Mouse (Mus musculus) MEL (cell line): ENCODE results near the gene Rad51b. TPM values are rescaled to one million over a fixed set of nuclear protein-coding genes. Genes with fewer than 3 reads are reported as not detected.
A peak's percentile ranks its signal among the peaks of the same experiment; 100 is the strongest.

Source experiments
- DNase-seq: peaks from one replicate; pipeline ENCODE4 v3.0.0; 2011; ENCODE audit warnings: low read depth, low spot score
- H3K27ac ChIP-seq: 2 replicates; pipeline ENCODE4 v1.5.1; 2012; ENCODE audit warnings: low read depth, mild to moderate bottlenecking, control low read depth, low read length, moderate library complexity; ENCODE audit not compliant: control insufficient read depth
- H3K27me3 ChIP-seq, 2 experiments: fragments of 150-350 bp in 1 of 2; sonication (generic) in 1 of 2; 2 replicates each; pipeline ENCODE4 v1.6.1; 2012; ENCODE audit warnings: low read length in 2 of 2, mild to moderate bottlenecking in 2 of 2, improper control_type of control experiment in 1 of 2, moderate library complexity in 1 of 2; ENCODE audit not compliant: insufficient read depth in 2 of 2, control insufficient read depth in 1 of 2
- H3K36me3 ChIP-seq, 2 experiments: 2 replicates each; pipeline ENCODE4 v1.6.1; 2012 to 2014; ENCODE audit warnings: low read length in 2 of 2, improper control_type of control experiment in 1 of 2, inconsistent platforms in 1 of 2, mild to moderate bottlenecking in 1 of 2; ENCODE audit not compliant: insufficient read depth in 2 of 2, control insufficient read depth in 1 of 2
- H3K4me1 ChIP-seq, 2 experiments: fragments of 150-350 bp in 1 of 2; sonication (generic) in 1 of 2; 2 replicates each; pipeline ENCODE4 v1.6.1; 2012; ENCODE audit warnings: low read length in 2 of 2, improper control_type of control experiment in 1 of 2, mild to moderate bottlenecking in 1 of 2; ENCODE audit not compliant: insufficient read depth in 2 of 2, control insufficient read depth in 1 of 2
- H3K4me3 ChIP-seq, 2 experiments: fragments of 150-350 bp in 1 of 2; sonication (generic) in 1 of 2; 2 replicates each; pipeline ENCODE4 v1.5.1; 2012; ENCODE audit warnings: low read depth in 2 of 2, low read length in 2 of 2, mild to moderate bottlenecking in 2 of 2, moderate library complexity in 2 of 2, control low read depth in 1 of 2, improper control_type of control experiment in 1 of 2; ENCODE audit not compliant: control insufficient read depth in 1 of 2, insufficient read depth in 1 of 2
- H3K79me2 ChIP-seq: 2 replicates; pipeline ENCODE4 v1.6.1; 2012; ENCODE audit warnings: mild to moderate bottlenecking, low read length, moderate library complexity; ENCODE audit not compliant: control insufficient read depth, poor library complexity, insufficient read depth
- H3K9ac ChIP-seq: 2 replicates; pipeline ENCODE4 v1.6.1; 2012; ENCODE audit warnings: low read depth, mild to moderate bottlenecking, control low read depth, low read length, moderate library complexity; ENCODE audit not compliant: control insufficient read depth, poor library complexity, severe bottlenecking
- H3K9me3 ChIP-seq: fragments of 150-350 bp; sonication (generic); replicated peaks from 2 replicates; pipeline ENCODE4 v1.6.1; 2012; ENCODE audit warnings: mild to moderate bottlenecking, low read length, improper control_type of control experiment, moderate library complexity; ENCODE audit not compliant: insufficient read depth
- BHLHE40 ChIP-seq: IDR thresholded peaks from 2 replicates; pipeline ENCODE4 v1.6.1; 2012; ENCODE audit warnings: low read depth, mild to moderate bottlenecking, inconsistent platforms, low read length, improper control_type of control experiment, borderline replicate concordance
- CHD2 ChIP-seq: IDR thresholded peaks from 2 replicates; pipeline ENCODE4 v1.6.1; 2011; ENCODE audit warnings: low read length, improper control_type of control experiment
- CTCF ChIP-seq, 3 experiments: IDR thresholded peaks in 2 of 3; conservative IDR thresholded peaks in 1 of 3; 2 replicates each; pipeline ENCODE4 v1.5.1; 2011 to 2012; ENCODE audit warnings: low read length in 3 of 3, low read depth in 2 of 3, mild to moderate bottlenecking in 2 of 3, improper control_type of control experiment in 1 of 3, inconsistent platforms in 1 of 3, mixed read lengths in 1 of 3, moderate library complexity in 1 of 3; ENCODE audit not compliant: control insufficient read depth in 1 of 3, insufficient read depth in 1 of 3, poor library complexity in 1 of 3, severe bottlenecking in 1 of 3
- E2F4 ChIP-seq: IDR thresholded peaks from 2 replicates; pipeline ENCODE4 v1.6.1; 2011; ENCODE audit warnings: low read depth, low read length, improper control_type of control experiment, borderline replicate concordance
- EP300 ChIP-seq, 2 experiments: IDR thresholded peaks; 2 replicates each; pipeline ENCODE4 v1.6.1; 2011; ENCODE audit warnings: improper control_type of control experiment in 2 of 2, low read length in 2 of 2, low read depth in 1 of 2, mild to moderate bottlenecking in 1 of 2
- ETS1 ChIP-seq: IDR thresholded peaks from 2 replicates; pipeline ENCODE4 v1.6.1; 2012; ENCODE audit warnings: low read depth, mild to moderate bottlenecking, inconsistent platforms, low read length, improper control_type of control experiment, moderate library complexity
- GATA1 ChIP-seq: IDR thresholded peaks from 2 replicates; pipeline ENCODE4 v1.6.1; 2011; ENCODE audit warnings: low read depth, low read length, improper control_type of control experiment
- HCFC1 ChIP-seq: IDR thresholded peaks from 2 replicates; pipeline ENCODE4 v1.6.1; 2012; ENCODE audit warnings: low read depth, mild to moderate bottlenecking, inconsistent platforms, low read length, improper control_type of control experiment, moderate library complexity
- MAFK ChIP-seq: IDR thresholded peaks from 2 replicates; pipeline ENCODE4 v1.6.1; 2011; ENCODE audit warnings: low read depth, mild to moderate bottlenecking, low read length, improper control_type of control experiment, borderline replicate concordance
- MAX ChIP-seq: IDR thresholded peaks from 2 replicates; pipeline ENCODE4 v1.6.1; 2011; ENCODE audit warnings: low read length, improper control_type of control experiment
- MAZ ChIP-seq: IDR thresholded peaks from 2 replicates; pipeline ENCODE4 v1.6.1; 2012; ENCODE audit warnings: low read depth, mild to moderate bottlenecking, inconsistent platforms, low read length, improper control_type of control experiment
- MEF2A ChIP-seq: IDR thresholded peaks from 2 replicates; pipeline ENCODE4 v1.6.1; 2014; ENCODE audit warnings: low read depth, mild to moderate bottlenecking, inconsistent platforms, low read length, improper control_type of control experiment; ENCODE audit not compliant: poor library complexity, insufficient replicate concordance, severe bottlenecking; ENCODE audit errors: extremely low read depth
- MYB ChIP-seq: IDR thresholded peaks from 2 replicates; pipeline ENCODE4 v1.6.1; 2011; ENCODE audit warnings: mild to moderate bottlenecking, low read depth, low read length, improper control_type of control experiment
- POLR2A ChIP-seq, 2 experiments: IDR thresholded peaks; 2 replicates each; pipeline ENCODE4 v1.6.1; 2011 to 2012; ENCODE audit warnings: low read length in 2 of 2, mild to moderate bottlenecking in 2 of 2, control low read depth in 1 of 2, improper control_type of control experiment in 1 of 2, low read depth in 1 of 2, moderate library complexity in 1 of 2; ENCODE audit not compliant: control insufficient read depth in 1 of 2, insufficient read depth in 1 of 2, poor library complexity in 1 of 2
- POLR2AphosphoS2 ChIP-seq: IDR thresholded peaks from 2 replicates; pipeline ENCODE4 v1.6.1; 2011; ENCODE audit warnings: low read length, improper control_type of control experiment
- POLR2AphosphoS5 ChIP-seq: IDR thresholded peaks from 2 replicates; pipeline ENCODE4 v1.6.1; 2012; ENCODE audit warnings: low read depth, borderline replicate concordance, mild to moderate bottlenecking, inconsistent platforms, low read length, moderate library complexity, mixed read lengths
- RCOR1 ChIP-seq: IDR thresholded peaks from 2 replicates; pipeline ENCODE4 v1.6.1; 2012; ENCODE audit warnings: low read depth, mild to moderate bottlenecking, inconsistent platforms, low read length, improper control_type of control experiment
- SIN3A ChIP-seq: IDR thresholded peaks from 2 replicates; pipeline ENCODE4 v1.6.1; 2012; ENCODE audit warnings: low read length, improper control_type of control experiment, inconsistent platforms
- SMC3 ChIP-seq: IDR thresholded peaks from 2 replicates; pipeline ENCODE4 v1.6.1; 2011; ENCODE audit warnings: low read depth, low read length, improper control_type of control experiment
- TBP ChIP-seq: IDR thresholded peaks from 2 replicates; pipeline ENCODE4 v1.8.0; 2011; ENCODE audit warnings: low read depth, low read length, improper control_type of control experiment
- UBTF ChIP-seq: IDR thresholded peaks from 2 replicates; pipeline ENCODE4 v1.6.1; 2012; ENCODE audit warnings: low read depth, mild to moderate bottlenecking, inconsistent platforms, low read length, improper control_type of control experiment, moderate library complexity, borderline replicate concordance; ENCODE audit not compliant: insufficient read depth
- USF1 ChIP-seq: IDR thresholded peaks from 2 replicates; pipeline ENCODE4 v1.6.1; 2014; ENCODE audit warnings: low read depth, mild to moderate bottlenecking, inconsistent platforms, low read length, improper control_type of control experiment, moderate library complexity
- USF2 ChIP-seq, 2 experiments: IDR thresholded peaks; 2 replicates each; pipeline ENCODE4 v1.6.1; 2011 to 2012; ENCODE audit warnings: improper control_type of control experiment in 2 of 2, low read length in 2 of 2, borderline replicate concordance in 1 of 2, inconsistent platforms in 1 of 2, low read depth in 1 of 2, mild to moderate bottlenecking in 1 of 2; ENCODE audit not compliant: insufficient read depth in 1 of 2
- ZC3H11A ChIP-seq: IDR thresholded peaks from 2 replicates; pipeline ENCODE4 v1.6.1; 2012; ENCODE audit warnings: low read depth, mild to moderate bottlenecking, inconsistent platforms, low read length, improper control_type of control experiment
- ZKSCAN1 ChIP-seq: IDR thresholded peaks from 2 replicates; pipeline ENCODE4 v1.6.1; 2012; ENCODE audit warnings: low read depth, mild to moderate bottlenecking, inconsistent platforms, low read length, improper control_type of control experiment, moderate library complexity
- ZNF384 ChIP-seq: IDR thresholded peaks from 2 replicates; pipeline ENCODE4 v1.6.1; 2012; ENCODE audit warnings: low read depth, mild to moderate bottlenecking, inconsistent platforms, low read length, improper control_type of control experiment
- polyA plus RNA-seq, 2 experiments: library from polyadenylated mRNA; stranded (reverse) in 1 of 2; unstranded in 1 of 2; fragments of >175 nt in 1 of 2; fragments of >200 nt in 1 of 2; gene quantifications; 2 replicates each; pipeline versions ENCODE4 v1.2.1 to v1.2.4; 2012; ENCODE audit warnings: low replicate concordance in 2 of 2, low read depth in 1 of 2; ENCODE audit not compliant: insufficient read length in 2 of 2, insufficient read depth in 1 of 2, missing spikeins in 1 of 2
- total RNA-seq: library from RNA; depleted of rRNA; stranded (reverse); fragments of 300-350 nt; gene quantifications from 2 replicates; pipeline ENCODE4 v1.2.3, GENCODE M21; 2012

Gene Rad51b
- total and polyA plus RNA-seq, 3 experiments = 3.6 to 5.7 TPM; not detected in 1

DNA sequence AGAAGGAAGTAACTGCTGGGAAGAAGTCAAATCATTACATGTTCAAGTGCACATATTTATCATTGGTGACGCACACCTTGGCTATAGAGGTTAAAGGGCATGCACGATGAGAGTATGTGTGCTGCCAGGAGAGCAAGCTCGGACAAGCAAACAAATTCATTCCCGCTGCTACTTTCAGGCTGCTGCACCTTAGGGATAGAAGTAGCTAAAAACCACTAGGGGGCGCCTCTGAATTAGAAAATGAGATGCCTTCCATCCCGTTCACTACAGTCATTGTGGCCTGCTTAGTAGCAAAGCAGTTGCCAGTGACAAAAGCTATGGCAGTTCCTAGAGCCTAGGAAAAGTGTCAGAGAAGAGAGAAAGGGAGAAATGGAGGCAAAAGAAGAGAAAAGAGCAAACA, 50.6 kb downstream of the Rad51b start (continued):
- TF ChIP-seq USF1 (no peak), SMC3 (peak; percentile 81), BHLHE40 (no peak), MEF2A (no peak)
- TF ChIP-seq, all 39 proteins: peak for 4

DNA sequence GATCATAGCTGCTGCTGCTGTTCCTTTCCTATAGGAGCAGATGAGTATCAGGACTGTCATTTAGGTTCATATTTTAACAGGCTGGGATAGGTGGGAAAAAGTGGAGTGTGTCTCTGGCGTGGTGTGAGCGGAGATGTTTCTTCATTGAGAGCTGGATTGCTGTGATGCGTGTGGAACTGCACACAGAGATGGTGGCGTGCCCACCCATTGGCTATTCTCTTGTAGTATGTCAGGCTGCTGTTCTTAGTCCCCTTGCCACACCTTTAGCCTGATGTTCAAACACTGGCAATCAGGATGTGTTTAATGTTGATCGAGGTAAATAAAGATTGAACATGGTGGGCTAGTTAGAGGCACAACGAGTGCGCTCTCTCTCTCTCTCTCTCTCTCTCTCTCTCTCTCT, 54.4 kb downstream of the Rad51b start:
- no peaks in the 10 kb centered on the region for H3K27me3 ChIP-seq
- H3K4me1 ChIP-seq = peaks cover 15 to 20% of the 10 kb centered on the region in 2 experiments
- DNase-seq = no peak
- no peak overlapping the region for H3K9ac ChIP-seq
- H3K27ac ChIP-seq = peak overlapping the region; percentile 67
- TF ChIP-seq E2F4 (no peak), BHLHE40 (no peak), SIN3A (no peak), ZC3H11A (no peak), USF2 (IDR thresholded peaks at IDR 0.05; ENCODE audit: borderline replicate concordance in 1 of 2, insufficient read depth in 1 of 2, low read depth in 1 of 2, low read length in 2 of 2) (no peak), ZKSCAN1 (no peak), HCFC1 (no peak), MYB (no peak), CTCF (IDR thresholded peaks at IDR 0.05 in 2 of 3, conservative IDR thresholded peaks at IDR 0.05 in 1 of 3; ENCODE audit: control insufficient read depth in 1 of 3, insufficient read depth in 1 of 3, low read depth in 2 of 3, low read length in 3 of 3, poor library complexity in 1 of 3, severe bottlenecking in 1 of 3) (no peak), MAFK (no peak), CHD2 (no peak), ETS1 (no peak), POLR2AphosphoS5 (no peak), POLR2A (IDR thresholded peaks at IDR 0.05; ENCODE audit: control insufficient read depth in 1 of 2, insufficient read depth in 1 of 2, low read depth in 1 of 2, low read length in 2 of 2, poor library complexity in 1 of 2) (no peak), MAX (no peak), SMC3 (no peak)
- H3K36me3 ChIP-seq = peaks cover 0 to 22% of the 10 kb centered on the region in 2 experiments; a peak in 2 of 4 replicates
- no peaks in the 10 kb centered on the region for H3K9me3 ChIP-seq
- H3K79me2 ChIP-seq = no peaks in the 10 kb centered on the region
- H3K4me3 ChIP-seq = no peak overlapping the region

DNA sequence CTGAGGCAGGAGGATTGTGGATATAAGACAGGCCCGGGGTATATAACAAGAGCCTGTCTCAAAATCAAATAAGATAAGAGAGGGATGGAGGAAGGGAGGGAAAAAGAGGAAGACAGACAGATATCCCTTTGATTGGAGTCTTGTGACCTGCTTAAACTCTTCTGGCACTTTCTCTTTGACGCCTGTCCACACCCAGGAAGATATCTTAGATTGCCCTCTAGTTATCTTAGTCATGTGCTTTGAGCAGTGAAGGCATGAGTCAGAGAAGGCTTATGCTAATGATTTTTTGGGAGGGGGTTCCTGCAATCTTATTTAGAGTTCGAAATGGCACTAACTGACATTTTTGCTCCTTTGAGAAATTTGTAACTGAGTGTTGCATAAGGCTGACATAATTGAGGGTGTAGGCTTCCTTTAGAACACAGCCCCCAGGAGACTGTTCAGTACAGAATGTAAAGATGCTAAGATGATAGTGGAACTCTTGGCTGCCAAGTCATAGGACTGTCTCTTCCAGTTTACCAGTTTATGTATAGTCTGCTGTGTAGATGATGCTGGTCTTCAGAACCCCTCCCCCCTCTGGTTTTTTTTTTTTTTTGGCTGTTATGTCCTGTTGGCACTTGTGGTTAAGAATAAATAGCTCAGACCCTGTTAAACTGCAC, 55.1 kb downstream of the Rad51b start:
- DNase-seq = peak; percentile 65
- no peak overlapping the region for H3K4me3 ChIP-seq
- no peaks in the 10 kb centered on the region for H3K79me2 ChIP-seq
- H3K27ac ChIP-seq = peak overlapping the region; percentile 85
- H3K9me3 ChIP-seq = no peaks in the 10 kb centered on the region
- H3K4me1 ChIP-seq = peaks cover 15 to 20% of the 10 kb centered on the region in 2 experiments
- H3K36me3 ChIP-seq = peaks cover 0 to 22% of the 10 kb centered on the region in 2 experiments; a peak in 2 of 4 replicates
- TF ChIP-seq USF1 = peak; percentile 76
- TF ChIP-seq MAFK = no peak
- 0 out of 2 replicates have a peak, but pooled peaks have one; percentile 35 for TF ChIP-seq MAZ
- TF ChIP-seq EP300 (IDR thresholded peaks at IDR 0.05; ENCODE audit: low read depth in 1 of 2, low read length in 2 of 2) = peak; percentile 74
- TF ChIP-seq MAX = peak; percentile 82
- TF ChIP-seq SIN3A = 0 out of 2 replicates have a peak, but pooled peaks have one; percentile 18
- TF ChIP-seq MEF2A = no peak
- peak; percentile 82 for TF ChIP-seq GATA1
- TF ChIP-seq RCOR1 = peak; percentile 75
- no peak for TF ChIP-seq POLR2AphosphoS2
- 0 out of 2 replicates have a peak, but pooled peaks have one; percentile 27 for TF ChIP-seq TBP
- peak; percentile 87 for TF ChIP-seq ZNF384
- peak; percentile 90 for TF ChIP-seq BHLHE40
- peak; percentile 84 for TF ChIP-seq ETS1
- TF ChIP-seq UBTF = no peak
- TF ChIP-seq, all 39 proteins: peak for 11
- Histone ChIP-seq H3K27me3 (no peaks in the 10 kb centered on the region), H3K9ac (peak overlapping the region; percentile 30; the same call in 1 of the 2 replicates)
